Mouse (Mus musculus) urinary bladder, adult 18-20 months (tissue): ENCODE data around the gene Sema3e.

Experiments
- DNase-seq, 2 experiments: peaks; one replicate each; pipeline ENCODE4 v3.0.0; 2022; ENCODE audit warnings: low spot score in 2 of 2, mixed read lengths in 2 of 2

Gene Sema3e

GRCm38 (mm10) chr5:14206794-14207193 lies 181.7 kb downstream of the Sema3e start:
- no peak for DNase-seq

GRCm38 (mm10) chr5:14209962-14210361 lies 184.9 kb downstream of the Sema3e start:
- no peak for DNase-seq

- DNase-seq: no peak
Measured at GRCm38 (mm10) chr5:14216211-14216610, 191.1 kb downstream of the Sema3e start.

GRCm38 (mm10) chr5:14218677-14219076 lies 193.6 kb downstream of the Sema3e start:
- DNase-seq: no peak

GRCm38 (mm10) chr5:14224509-14224908 lies 199.4 kb downstream of the Sema3e start:
- DNase-seq: no peak

- DNase-seq: no peak
Measured at GRCm38 (mm10) chr5:14231027-14231426, 206.0 kb downstream of the Sema3e start.

GRCm38 (mm10) chr5:14252583-14252982 lies 227.5 kb downstream of the Sema3e start:
- peak in 1 of 2 experiments; percentile 2 for DNase-seq

- no peak for DNase-seq
Measured at GRCm38 (mm10) chr5:14253328-14253727, 228.3 kb downstream of the Sema3e start.

- DNase-seq: no peak
Measured at GRCm38 (mm10) chr5:14260156-14260555, 235.1 kb downstream of the Sema3e start.

- DNase-seq: no peak
Measured at GRCm38 (mm10) chr5:14267400-14267799, 242.3 kb downstream of the Sema3e start.
